Comparison of ENCODE assay signal across 38 mouse cellular contexts in the genomic region with DNA sequence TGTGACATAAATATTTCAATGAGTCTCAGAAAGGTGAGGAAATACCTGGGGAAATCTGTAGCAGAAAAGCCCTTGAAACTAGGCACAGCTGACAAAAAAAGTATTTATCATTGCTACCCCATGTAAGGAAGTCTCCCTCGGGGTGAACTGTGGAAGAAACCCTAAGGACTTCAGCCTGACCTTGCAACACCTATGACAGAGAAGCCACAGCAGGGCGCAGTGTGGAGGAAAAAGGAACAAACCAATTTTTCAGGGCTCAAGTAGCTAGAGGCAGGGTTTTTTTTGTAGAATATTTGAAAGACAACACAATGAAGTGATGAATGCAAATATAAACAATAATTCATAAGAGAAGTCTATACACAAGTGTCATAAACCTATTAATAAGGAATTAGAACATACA. TPM values are rescaled to one million over a fixed set of nuclear protein-coding genes. Genes with fewer than 3 reads are reported as not detected.
"Had no signal": no experiment of that assay in that cellular context is flagged by ENCODE, and none has a peak within 500 bp of the region (broad histone marks: within the 10 kb centered on the region; RNA-seq: fewer than 3 reads in every experiment).

No protein-coding gene starts in this region.

- H3K4me1 ChIP-seq: embryonic facial prominence, embryonic 10.5 days; embryonic facial prominence, embryonic 12.5 days; embryonic facial prominence, embryonic 13.5 days; embryonic facial prominence, embryonic 15.5 days; forebrain, embryonic 10.5 days; forebrain, embryonic 12.5 days; forebrain, embryonic 13.5 days; forebrain, embryonic 15.5 days had no signal

- ATAC-seq: forebrain, embryonic 13.5 days; forebrain, embryonic 14.5 days; forebrain, embryonic 15.5 days; forebrain, embryonic 16.5 days; forebrain, postnatal 0 days had no signal

- H3K4me3 ChIP-seq: embryonic facial prominence, embryonic 10.5 days; embryonic facial prominence, embryonic 12.5 days; embryonic facial prominence, embryonic 13.5 days; embryonic facial prominence, embryonic 15.5 days; erythroblast, embryonic 14.5 days; forebrain, embryonic 10.5 days; forebrain, embryonic 12.5 days; forebrain, embryonic 13.5 days; forebrain, embryonic 15.5 days; gastrocnemius, adult 2 months; heart, adult 2 months had no signal

- H3K9me3 ChIP-seq: embryonic facial prominence, embryonic 10.5 days; embryonic facial prominence, embryonic 12.5 days; embryonic facial prominence, embryonic 13.5 days; embryonic facial prominence, embryonic 15.5 days; forebrain, embryonic 10.5 days; forebrain, embryonic 12.5 days; forebrain, embryonic 13.5 days; forebrain, embryonic 15.5 days had no signal

- H3K27me3 ChIP-seq: embryonic facial prominence, embryonic 12.5 days; embryonic facial prominence, embryonic 13.5 days; embryonic facial prominence, embryonic 15.5 days; forebrain, embryonic 12.5 days; forebrain, embryonic 13.5 days; forebrain, embryonic 15.5 days had no signal

- DNase-seq: cerebellum, adult 2 months; cerebellum, adult 8-10 months; cerebellum, adult 9-10 months; cerebellum, adult 9-11 months; cerebellum, postnatal 10 days; cerebellum, postnatal 14 days; cerebellum, postnatal 25 days; cerebellum, postnatal 36 days; forebrain, postnatal 0 days; gastrocnemius, adult 2 months; gastrocnemius, postnatal 10 days; gastrocnemius, postnatal 14 days; gastrocnemius, postnatal 25 days; gastrocnemius, postnatal 36 days; heart, adult 18-20 months; heart, adult 2 months had no signal

- H3K36me3 ChIP-seq: embryonic facial prominence, embryonic 15.5 days; forebrain, embryonic 15.5 days had no signal

- H3K27ac ChIP-seq: embryonic facial prominence, embryonic 10.5 days; embryonic facial prominence, embryonic 12.5 days; embryonic facial prominence, embryonic 13.5 days; embryonic facial prominence, embryonic 15.5 days; forebrain, embryonic 10.5 days; forebrain, embryonic 12.5 days; forebrain, embryonic 13.5 days; forebrain, embryonic 15.5 days; gastrocnemius, adult 2 months; heart, adult 2 months had no signal

RNA-seq across cellular contexts. Expression of a gene that starts 27.2 kb away (rescaled TPM):
- total RNA-seq: common myeloid progenitor, adult 5-6 weeks; forebrain, postnatal 0 days; gastrocnemius, adult 18-20 months; gastrocnemius, adult 2 months; gastrocnemius, adult 8-10 months; gastrocnemius, postnatal 10 days; gastrocnemius, postnatal 14 days; gastrocnemius, postnatal 25 days; gastrocnemius, postnatal 36 days; gastrocnemius, postnatal 4 days; heart, adult 18-20 months; heart, adult 2 months; heart, adult 8-10 months had no signal
- polyA plus RNA-seq: cerebellum, adult 2 months; cortical plate, adult 2 months; embryonic facial prominence, embryonic 10.5 days; embryonic facial prominence, embryonic 11.5 days; embryonic facial prominence, embryonic 12.5 days; embryonic facial prominence, embryonic 13.5 days; embryonic facial prominence, embryonic 14.5 days; embryonic facial prominence, embryonic 15.5 days; erythroblast, embryonic 14.5 days; forebrain, embryonic 10.5 days; forebrain, embryonic 11.5 days; forebrain, embryonic 12.5 days; forebrain, embryonic 13.5 days; forebrain, embryonic 14.5 days; forebrain, embryonic 15.5 days; forebrain, embryonic 16.5 days; forebrain, postnatal 0 days; frontal cortex, adult 2 months; gonadal fat pad, adult 2 months; heart, adult 2 months had no signal
